Mouse (Mus musculus): Measurements from ENCODE around the gene Chchd1. TPM values are rescaled to one million over a fixed set of nuclear protein-coding genes. Genes with fewer than 3 reads are reported as not detected.

The Chchd1 gene
- polyA plus RNA-seq, 1 experiment from 2014 or later: 233 TPM

- H3K27me3 ChIP-seq: no peaks in the 10 kb centered on the region
- peak overlapping the region; percentile 85 for H3K9ac ChIP-seq
- H3K27ac ChIP-seq: peak overlapping the region; percentile 93; the same call in 1 of the 2 replicates
- H3K4me2 ChIP-seq (replicated peaks): peak overlapping the region; percentile 83
- WGBS: 51% methylated on average over 12 of the region's 12 CpGs
- peaks cover 12% of the 10 kb centered on the region; the same call in 1 of the 2 replicates for H3K4me1 ChIP-seq
- peaks cover 48% of the 10 kb centered on the region for H3K36me3 ChIP-seq
- no peak for ATAC-seq (ENCODE audit: insufficient number of reproducible peaks, insufficient read depth, low FRiP score, low TSS enrichment)
- H3K9me3 ChIP-seq: no peaks in the 10 kb centered on the region
- H3K4me3 ChIP-seq: peak overlapping the region; percentile 83
These were observed 30.5 kb downstream of the Chchd1 start for GRCm38 (mm10) chr14:20733041-20733951.

DNA sequence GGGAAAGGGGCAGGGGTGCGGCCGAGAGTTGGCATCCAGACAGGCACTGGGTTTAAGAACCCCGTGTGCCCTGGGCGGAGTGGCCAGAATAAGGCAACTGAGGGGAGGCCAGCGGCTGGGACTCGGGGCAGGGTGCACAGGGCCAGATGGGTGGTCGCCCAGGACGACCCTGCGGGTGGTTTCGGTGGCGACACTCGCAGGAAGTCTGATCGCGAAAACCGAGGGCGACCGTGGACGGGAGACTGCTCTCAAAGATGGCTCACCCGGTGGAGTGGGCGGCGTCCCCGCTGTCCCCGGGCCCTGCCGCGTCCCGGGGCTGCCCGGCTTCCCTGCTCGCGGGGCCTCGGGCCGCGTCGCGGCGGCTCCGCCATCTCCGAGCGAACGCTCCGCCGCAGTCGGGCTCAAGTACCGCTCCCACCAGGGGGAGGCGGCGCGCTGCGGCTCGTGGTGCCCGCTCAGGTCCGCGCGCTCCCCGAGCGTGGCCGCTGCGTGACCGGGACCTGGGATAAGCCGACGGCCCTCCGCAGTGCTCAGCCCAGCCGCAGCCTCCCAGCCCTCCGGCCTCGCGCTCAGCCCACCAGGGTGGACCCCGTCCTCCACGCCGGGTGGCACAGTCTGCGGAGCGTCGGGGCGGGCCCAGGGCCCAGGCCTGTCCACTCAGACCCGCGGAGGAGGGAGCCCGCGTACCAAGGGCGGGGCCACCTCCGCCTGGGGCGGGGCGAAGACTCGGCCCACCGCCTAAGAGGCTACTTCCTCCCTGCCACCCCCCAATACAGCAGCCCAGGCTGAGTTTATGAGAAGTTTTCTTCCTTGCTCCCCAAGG is 31.4 kb downstream of the Chchd1 start, which contains the start of gene Ndst2:
Ndst2 (minus strand) TSS at position 611 of the 823 bp plus-strand sequence.
- H3K4me1 ChIP-seq: peaks cover 12% of the 10 kb centered on the region; the same call in 1 of the 2 replicates
- under 1% methylated on average over 72 of the region's 81 CpGs for WGBS
- H3K4me2 ChIP-seq (replicated peaks): peak within 1 kb of the TSS; percentile 83
- no peaks in the 10 kb centered on the region for H3K27me3 ChIP-seq
- H3K27ac ChIP-seq: peak within 1 kb of the TSS; percentile 93
- no peaks in the 10 kb centered on the region for H3K9me3 ChIP-seq
- H3K36me3 ChIP-seq: peaks cover 48% of the 10 kb centered on the region
- peak; percentile 97 for ATAC-seq (ENCODE audit: insufficient number of reproducible peaks, insufficient read depth, low FRiP score, low TSS enrichment)
- peak within 1 kb of the TSS; percentile 83 for H3K4me3 ChIP-seq
- peak within 1 kb of the TSS; percentile 85 for H3K9ac ChIP-seq

DNA sequence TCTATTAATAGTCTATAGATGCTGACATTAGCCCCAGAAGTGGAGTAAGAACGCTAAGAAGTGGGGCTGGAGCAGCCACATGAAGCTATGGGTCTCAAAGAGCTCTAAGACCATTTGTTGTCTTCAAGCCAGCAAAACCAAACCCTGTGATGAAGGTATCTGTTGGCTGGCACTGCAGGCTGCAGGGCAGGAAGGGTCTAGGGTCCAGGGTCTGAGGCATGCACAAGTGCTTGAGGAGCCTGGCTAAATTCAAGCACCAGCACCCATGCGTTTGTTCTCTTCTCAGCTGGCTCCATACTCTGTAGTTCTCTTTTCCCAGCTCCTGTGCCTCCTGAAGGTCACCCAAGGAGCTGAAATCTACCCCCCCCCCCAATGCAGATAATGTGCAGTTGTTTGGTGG is 32.2 kb downstream of the Chchd1 start:
- Histone ChIP-seq H3K9ac (no peak overlapping the region), H3K36me3 (peaks cover 46% of the 10 kb centered on the region), H3K4me2 (replicated peaks) (peak overlapping the region; percentile 83; the same call in 1 of the 2 replicates), H3K4me3 (no peak overlapping the region), H3K9me3 (no peaks in the 10 kb centered on the region), H3K27me3 (no peaks in the 10 kb centered on the region), H3K27ac (peak overlapping the region; percentile 63), H3K4me1 (peaks cover 12% of the 10 kb centered on the region; the same call in 1 of the 2 replicates)
- 78% methylated on average over 2 of the region's 2 CpGs for WGBS
- no peak for ATAC-seq (ENCODE audit: insufficient number of reproducible peaks, insufficient read depth, low FRiP score, low TSS enrichment)

GRCm38 (mm10) chr14:20735892-20736390 is 33.1 kb downstream of the Chchd1 start:
- no peak overlapping the region for H3K4me3 ChIP-seq
- WGBS: 92% methylated on average over 13 of the region's 13 CpGs
- no peak overlapping the region for H3K4me2 ChIP-seq (replicated peaks)
- H3K36me3 ChIP-seq: peaks cover 42% of the 10 kb centered on the region
- peaks cover 12% of the 10 kb centered on the region; the same call in 1 of the 2 replicates for H3K4me1 ChIP-seq
- no peaks in the 10 kb centered on the region for H3K27me3 ChIP-seq
- no peak for ATAC-seq (ENCODE audit: insufficient number of reproducible peaks, insufficient read depth, low FRiP score, low TSS enrichment)
- no peak overlapping the region for H3K9ac ChIP-seq
- H3K9me3 ChIP-seq: no peaks in the 10 kb centered on the region
- no peak overlapping the region for H3K27ac ChIP-seq

GRCm38 (mm10) chr14:20737306-20737705 is 34.5 kb downstream of the Chchd1 start:
- no peak overlapping the region for H3K4me3 ChIP-seq
- H3K4me1 ChIP-seq: peaks cover 15% of the 10 kb centered on the region
- no peak overlapping the region for H3K9ac ChIP-seq
- peaks cover 52% of the 10 kb centered on the region for H3K36me3 ChIP-seq
- no peaks in the 10 kb centered on the region for H3K9me3 ChIP-seq
- no peak for ATAC-seq (ENCODE audit: insufficient number of reproducible peaks, insufficient read depth, low FRiP score, low TSS enrichment)
- H3K4me2 ChIP-seq (replicated peaks): no peak overlapping the region
- WGBS: 43% methylated on average over 14 of the region's 14 CpGs
- H3K27ac ChIP-seq: no peak overlapping the region
- no peaks in the 10 kb centered on the region for H3K27me3 ChIP-seq

DNA sequence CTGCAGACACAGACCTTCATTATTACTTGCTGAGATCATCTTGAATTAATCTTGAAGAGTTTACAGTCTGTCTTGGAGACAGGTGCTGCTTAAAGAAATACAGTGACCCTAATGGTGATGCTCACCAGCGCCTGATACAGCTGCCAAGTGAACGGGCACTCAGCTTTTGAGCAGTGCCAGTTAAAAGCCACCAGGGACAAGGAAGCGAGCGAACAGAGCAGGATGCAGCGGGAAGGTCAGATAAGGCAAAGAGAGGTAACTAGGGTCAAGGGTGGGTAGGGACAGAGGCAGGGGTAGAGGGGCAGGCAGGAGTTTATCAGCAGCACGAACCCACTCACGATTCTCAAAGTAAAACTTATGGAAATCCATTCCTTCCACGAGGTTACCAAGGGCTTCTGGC is 35.7 kb downstream of the Chchd1 start:
- peak overlapping the region; percentile 61; the same call in 1 of the 2 replicates for H3K27ac ChIP-seq
- no peaks in the 10 kb centered on the region for H3K27me3 ChIP-seq
- no peak overlapping the region for H3K9ac ChIP-seq
- no peak overlapping the region for H3K4me3 ChIP-seq
- H3K36me3 ChIP-seq: peaks cover 56% of the 10 kb centered on the region
- ATAC-seq (ENCODE audit: insufficient number of reproducible peaks, insufficient read depth, low FRiP score, low TSS enrichment): no peak
- 87% methylated on average over 8 of the region's 8 CpGs for WGBS
- H3K4me1 ChIP-seq: peaks cover 9% of the 10 kb centered on the region
- no peaks in the 10 kb centered on the region for H3K9me3 ChIP-seq
- no peak overlapping the region for H3K4me2 ChIP-seq (replicated peaks)

DNA sequence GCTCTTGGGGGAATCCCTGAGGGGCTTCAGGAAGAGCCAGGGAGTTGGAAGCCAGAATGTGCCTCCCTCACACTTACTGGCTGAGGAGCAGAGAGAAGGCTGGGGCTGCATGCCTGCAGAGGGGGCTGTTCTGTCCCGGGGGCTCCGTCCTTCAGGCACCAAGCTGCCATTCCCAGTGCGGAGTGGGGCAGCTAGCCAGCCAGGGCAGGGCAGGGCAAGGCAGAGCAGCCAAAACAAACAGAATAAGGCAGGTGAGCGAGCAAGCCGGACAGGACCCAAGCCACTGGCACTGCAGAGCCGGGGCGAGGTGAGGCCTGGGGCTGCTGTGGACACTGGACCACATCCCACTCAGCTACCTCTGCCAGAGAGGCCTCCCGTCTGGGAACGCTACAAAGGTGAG is 38.5 kb downstream of the Chchd1 start:
- H3K9ac ChIP-seq: no peak overlapping the region

DNA sequence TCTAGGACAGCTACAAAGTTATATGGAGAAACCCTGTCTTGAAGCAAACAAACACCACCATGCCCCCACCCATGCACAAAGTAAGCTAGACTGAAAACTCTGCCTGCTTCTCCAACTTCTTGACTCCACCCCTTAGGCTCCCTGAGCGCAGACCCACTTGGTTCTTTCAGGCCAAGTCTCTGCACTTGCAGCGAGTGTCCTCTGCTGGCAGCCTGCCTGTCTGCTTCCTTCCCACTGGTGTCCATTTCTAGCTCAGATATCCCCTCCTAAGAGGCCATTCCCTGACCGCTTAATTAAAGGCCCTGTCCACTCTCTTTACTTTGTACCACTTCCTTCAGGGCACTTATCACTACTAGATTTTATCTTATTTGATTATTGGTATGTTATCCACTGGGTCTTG is 40.8 kb downstream of the Chchd1 start:
- no peak overlapping the region for H3K9ac ChIP-seq
- no peak overlapping the region for H3K27ac ChIP-seq
- no peak overlapping the region for H3K4me2 ChIP-seq (replicated peaks)
- no peaks in the 10 kb centered on the region for H3K9me3 ChIP-seq
- no peak for ATAC-seq (ENCODE audit: insufficient number of reproducible peaks, insufficient read depth, low FRiP score, low TSS enrichment)
- H3K36me3 ChIP-seq: peaks cover 73% of the 10 kb centered on the region
- H3K27me3 ChIP-seq: no peaks in the 10 kb centered on the region
- 82% methylated on average over 3 of the region's 3 CpGs for WGBS
- H3K4me1 ChIP-seq: peaks cover 3% of the 10 kb centered on the region
- H3K4me3 ChIP-seq: no peak overlapping the region

More for the DNA sequence above, 38.5 kb downstream of the Chchd1 start:
- ATAC-seq (ENCODE audit: insufficient number of reproducible peaks, insufficient read depth, low FRiP score, low TSS enrichment): no peak
- Histone ChIP-seq H3K9me3 (no peaks in the 10 kb centered on the region), H3K27me3 (no peaks in the 10 kb centered on the region), H3K27ac (0 out of 2 replicates have a peak overlapping the region, but pooled peaks have one; percentile 13), H3K4me1 (peaks cover 3% of the 10 kb centered on the region), H3K4me3 (no peak overlapping the region), H3K36me3 (peaks cover 74% of the 10 kb centered on the region), H3K4me2 (replicated peaks) (no peak overlapping the region)
- 82% methylated on average over 9 of the region's 9 CpGs for WGBS

- ATAC-seq (ENCODE audit: insufficient number of reproducible peaks, insufficient read depth, low FRiP score, low TSS enrichment): no peak
- Histone ChIP-seq H3K36me3 (peaks cover 47% of the 10 kb centered on the region), H3K4me3 (no peak overlapping the region), H3K9ac (no peak overlapping the region), H3K4me1 (no peaks in the 10 kb centered on the region), H3K9me3 (no peaks in the 10 kb centered on the region), H3K27me3 (no peaks in the 10 kb centered on the region), H3K4me2 (replicated peaks) (no peak overlapping the region), H3K27ac (no peak overlapping the region)
- 83% methylated on average over 3 of the region's 3 CpGs for WGBS
These were observed 44.1 kb downstream of the Chchd1 start for GRCm38 (mm10) chr14:20746935-20747334.

GRCm38 (mm10) chr14:20748388-20748787 is 45.6 kb downstream of the Chchd1 start:
- whole genome bisulfite sequencing: 51% methylated on average over 4 of the region's 4 CpGs
- Histone ChIP-seq H3K9me3 (no peaks in the 10 kb centered on the region), H3K9ac (no peak overlapping the region), H3K27me3 (no peaks in the 10 kb centered on the region), H3K4me1 (no peaks in the 10 kb centered on the region), H3K27ac (no peak overlapping the region), H3K4me2 (replicated peaks) (no peak overlapping the region), H3K36me3 (peaks cover 40% of the 10 kb centered on the region), H3K4me3 (no peak overlapping the region)
- no peak for ATAC-seq (ENCODE audit: insufficient number of reproducible peaks, insufficient read depth, low FRiP score, low TSS enrichment)

DNA sequence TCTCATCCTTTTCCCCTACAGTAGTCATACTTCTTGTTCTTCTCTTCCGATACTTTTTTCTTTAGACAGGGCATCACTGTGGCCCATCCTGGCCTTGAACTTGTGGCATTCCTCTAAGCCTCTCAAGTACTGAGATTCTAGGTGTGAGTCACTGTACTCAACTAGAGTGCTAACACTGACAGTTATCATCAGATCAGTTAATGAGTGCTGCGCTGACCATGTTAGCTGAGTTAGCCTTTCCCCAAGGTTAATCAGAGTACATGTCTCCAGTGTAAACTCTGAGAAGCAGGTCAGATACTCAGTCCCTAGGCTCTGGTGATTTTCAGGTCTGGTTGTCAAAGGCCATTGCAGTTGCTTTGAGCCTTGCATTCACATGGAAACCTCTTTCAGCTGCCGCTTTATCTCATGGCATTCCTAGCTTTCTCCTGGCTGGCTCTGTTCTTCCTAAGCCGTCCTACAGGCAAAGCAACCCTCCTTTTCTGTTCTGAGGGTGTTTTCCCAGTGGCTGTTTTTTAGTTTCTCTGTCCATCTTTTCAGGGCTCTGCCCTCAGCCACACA is 46.8 kb downstream of the Chchd1 start:
- Histone ChIP-seq H3K4me1 (no peaks in the 10 kb centered on the region), H3K27ac (no peak overlapping the region), H3K4me2 (replicated peaks) (no peak overlapping the region), H3K4me3 (no peak overlapping the region), H3K27me3 (no peaks in the 10 kb centered on the region), H3K9ac (no peak overlapping the region), H3K9me3 (no peaks in the 10 kb centered on the region), H3K36me3 (peaks cover 39% of the 10 kb centered on the region)
- 85% methylated on average over 4 of the region's 4 CpGs for WGBS
- ATAC-seq (ENCODE audit: insufficient number of reproducible peaks, insufficient read depth, low FRiP score, low TSS enrichment): no peak

Measured in embryonic facial prominence, embryonic 12.5 days (tissue).